Mouse (Mus musculus) midbrain, postnatal 0 days (tissue): ENCODE results near the gene Fam114a2. TPM values are rescaled to one million over a fixed set of nuclear protein-coding genes. Genes with fewer than 3 reads are reported as not detected.

Source experiments
- ATAC-seq: fragments of 200-750 bp; cut with Nextera tagmentation; 2 replicates; pipeline ENCODE4 v1.8.0; 2017; ENCODE audit warnings: moderate number of reproducible peaks, mild to moderate bottlenecking, moderate TSS enrichment, moderate library complexity; ENCODE audit not compliant: low FRiP score
- DNase-seq: peaks from one replicate; pipeline ENCODE4 v3.0.0-alpha.2; 2015; ENCODE audit warnings: low spot score
- H3K27ac ChIP-seq: fragments of 300-500 bp; sonication (generic); 2 replicates; pipeline ENCODE4 v1.5.1; 2014; ENCODE audit warnings: low read depth, mild to moderate bottlenecking, low read length, mixed read lengths
- H3K27me3 ChIP-seq: fragments of 300-500 bp; sonication (generic); 2 replicates; pipeline ENCODE4 v1.6.1; 2014; ENCODE audit warnings: low read length, control low read depth, mixed read lengths; ENCODE audit not compliant: insufficient read depth
- H3K36me3 ChIP-seq: fragments of 300-500 bp; sonication (generic); 2 replicates; pipeline ENCODE4 v1.6.1; 2014; ENCODE audit warnings: low read length, control low read depth, mixed read lengths; ENCODE audit not compliant: insufficient read depth
- H3K4me1 ChIP-seq: fragments of 300-500 bp; sonication (generic); 2 replicates; pipeline ENCODE4 v1.6.1; 2014; ENCODE audit warnings: mild to moderate bottlenecking, control low read depth, antibody characterized with exemption, low read length, mixed read lengths; ENCODE audit not compliant: insufficient read depth
- H3K4me2 ChIP-seq: fragments of 300-500 bp; sonication (generic); 2 replicates; pipeline ENCODE4 v1.6.1; 2014; ENCODE audit warnings: low read depth, mild to moderate bottlenecking, low read length, mixed read lengths; ENCODE audit not compliant: poor library complexity, severe bottlenecking
- H3K4me3 ChIP-seq: fragments of 300-500 bp; sonication (generic); 2 replicates; pipeline ENCODE4 v1.5.1; 2014; ENCODE audit warnings: low read depth, mild to moderate bottlenecking, low read length, moderate library complexity
- H3K9ac ChIP-seq: fragments of 300-500 bp; sonication (generic); replicated peaks from 2 replicates; pipeline ENCODE4 v1.6.1; 2014; ENCODE audit warnings: mild to moderate bottlenecking, low read length, moderate library complexity, mixed read lengths; ENCODE audit not compliant: poor library complexity, severe bottlenecking
- H3K9me3 ChIP-seq: fragments of 300-500 bp; sonication (generic); 2 replicates; pipeline ENCODE4 v1.6.1; 2016; ENCODE audit warnings: low read length, control low read depth
- CTCF ChIP-seq: IDR thresholded peaks from 2 replicates; pipeline ENCODE4 v1.5.1; 2016; ENCODE audit warnings: antibody characterized with exemption, mild to moderate bottlenecking
- WGBS: fragments of 180-500 bp; shearing (Covaris S2); extraction: QIAGEN DNeasy Blood & Tissue Kit; methylation state at CpG from one replicate; pipeline ENCODE4 v1.1.7; 2014; 5-methylcytosine and 5-hydroxymethylcytosine counted together
- polyA plus RNA-seq: library from polyadenylated mRNA; unstranded; fragments of >200 nt; fragmentation: Nextera tagmentation; extraction: Ambion mirVana; gene quantifications from 2 replicates; pipeline ENCODE4 v1.2.1, GENCODE M21; 2015
- total RNA-seq: library from RNA; depleted of rRNA; stranded (reverse); fragments of >200 nt; gene quantifications from 2 replicates; pipeline ENCODE4 v1.2.3, GENCODE M21; 2014

Gene Fam114a2
- total and polyA plus RNA-seq, 2 experiments from 2014 or later = 29.5 to 51.1 TPM

DNA sequence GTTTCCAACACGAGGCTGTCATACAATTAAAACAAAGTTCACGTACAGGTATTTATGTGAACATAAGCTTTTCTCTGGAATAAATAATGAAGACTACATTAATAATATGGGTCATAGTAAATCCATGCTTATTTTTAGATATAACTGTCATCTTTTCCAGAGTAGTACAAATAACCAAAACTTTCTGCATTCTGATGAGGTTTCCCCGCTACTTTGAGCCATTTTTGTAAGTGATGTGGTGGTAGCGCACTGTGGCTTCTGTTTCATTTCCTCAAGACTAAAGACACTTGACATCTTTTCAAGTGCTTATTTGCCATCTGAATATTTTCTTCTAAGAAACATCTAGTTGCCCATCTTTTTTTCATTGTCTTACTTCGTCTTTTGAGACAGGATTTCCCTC lies 3.2 kb downstream of the Fam114a2 start:
- Histone ChIP-seq H3K27ac (no peak overlapping the region), H3K4me2 (no peak overlapping the region), H3K36me3 (peaks cover 28% of the 10 kb centered on the region), H3K27me3 (no peaks in the 10 kb centered on the region), H3K4me1 (peaks cover 7% of the 10 kb centered on the region; the same call in 1 of the 2 replicates), H3K4me3 (no peak overlapping the region), H3K9ac (no peak overlapping the region), H3K9me3 (no peaks in the 10 kb centered on the region)
- ATAC-seq = no peak
- WGBS = 90% methylated on average over 5 of the region's 5 CpGs
- no peak for DNase-seq
- no peak for TF ChIP-seq CTCF

GRCm38 (mm10) chr11:57506899-57507298 lies 11.5 kb downstream of the Fam114a2 start:
- Histone ChIP-seq H3K27me3 (no peaks in the 10 kb centered on the region), H3K36me3 (peaks cover 46% of the 10 kb centered on the region), H3K9ac (no peak overlapping the region), H3K4me3 (no peak overlapping the region), H3K4me2 (no peak overlapping the region), H3K9me3 (no peaks in the 10 kb centered on the region), H3K27ac (peak overlapping the region; percentile 55; the same call in 1 of the 2 replicates), H3K4me1 (no peaks in the 10 kb centered on the region)
- ATAC-seq (no peak), DNase-seq (peak; percentile 13)
- 31% methylated on average over 6 of the region's 6 CpGs for WGBS
- no peak for TF ChIP-seq CTCF

- Histone ChIP-seq H3K4me2 (no peak overlapping the region), H3K27me3 (no peaks in the 10 kb centered on the region), H3K4me3 (no peak overlapping the region), H3K9ac (no peak overlapping the region), H3K27ac (no peak overlapping the region), H3K9me3 (no peaks in the 10 kb centered on the region), H3K36me3 (peaks cover 40% of the 10 kb centered on the region), H3K4me1 (no peaks in the 10 kb centered on the region)
- 62% methylated on average over 5 of the region's 5 CpGs for WGBS
- no peak for ATAC-seq
- DNase-seq = no peak
- TF ChIP-seq CTCF = no peak
These were observed 15.3 kb downstream of the Fam114a2 start for GRCm38 (mm10) chr11:57503155-57503554.

DNA sequence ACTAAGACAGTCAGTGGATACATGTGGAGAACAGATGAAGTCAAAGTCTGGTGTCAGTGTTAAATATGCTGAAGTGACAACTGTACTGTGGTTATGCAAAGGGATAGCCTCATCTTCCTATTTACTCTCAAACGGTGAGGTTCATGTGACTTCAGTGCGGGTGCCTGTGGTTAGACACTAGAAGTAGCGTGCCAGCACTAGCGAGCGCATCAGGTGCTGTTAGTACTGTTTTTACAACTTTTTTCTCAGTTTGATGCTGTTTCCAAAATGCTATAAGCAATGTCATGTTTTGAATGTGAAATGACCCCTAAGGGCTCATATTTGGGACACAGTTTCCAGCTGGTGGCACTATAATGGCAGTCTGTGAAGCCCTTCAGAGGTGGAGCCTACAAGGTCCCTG lies 20.2 kb downstream of the Fam114a2 start:
- Histone ChIP-seq H3K4me1 (no peaks in the 10 kb centered on the region), H3K9ac (no peak overlapping the region), H3K36me3 (peaks cover 31% of the 10 kb centered on the region), H3K27ac (no peak overlapping the region), H3K9me3 (no peaks in the 10 kb centered on the region), H3K27me3 (no peaks in the 10 kb centered on the region), H3K4me3 (no peak overlapping the region), H3K4me2 (no peak overlapping the region)
- TF ChIP-seq CTCF = no peak
- WGBS = 91% methylated on average over 5 of the region's 5 CpGs
- ATAC-seq (no peak), DNase-seq (no peak)

DNA sequence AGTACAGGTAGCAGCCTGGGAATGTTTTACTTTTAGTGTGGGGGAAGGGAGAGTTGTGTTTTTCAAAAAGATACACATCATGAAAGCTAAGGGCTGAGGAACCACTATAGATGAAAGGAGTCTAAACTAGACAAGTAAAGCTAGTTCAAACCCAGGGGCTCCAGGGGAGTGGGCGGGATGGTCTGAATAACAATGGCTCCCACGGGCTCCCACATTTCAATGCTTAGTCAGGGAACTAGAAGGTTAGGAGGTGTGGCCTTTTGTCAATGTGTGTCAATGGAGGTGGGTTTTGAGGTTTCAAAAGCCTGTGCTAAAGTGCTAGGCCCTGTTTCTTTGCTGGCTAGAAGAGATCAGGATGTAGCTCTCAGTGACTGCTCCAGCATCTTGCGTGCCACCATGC lies 20.7 kb downstream of the Fam114a2 start:
- Histone ChIP-seq H3K9me3 (no peaks in the 10 kb centered on the region), H3K4me3 (no peak overlapping the region), H3K4me1 (no peaks in the 10 kb centered on the region), H3K9ac (no peak overlapping the region), H3K36me3 (peaks cover 36% of the 10 kb centered on the region), H3K4me2 (no peak overlapping the region), H3K27ac (no peak overlapping the region), H3K27me3 (no peaks in the 10 kb centered on the region)
- no peak for DNase-seq
- WGBS = 56% methylated on average over 3 of the region's 3 CpGs
- TF ChIP-seq CTCF = no peak
- no peak for ATAC-seq

GRCm38 (mm10) chr11:57496462-57497039 lies 21.9 kb downstream of the Fam114a2 start:
- 33% methylated on average over 3 of the region's 3 CpGs for WGBS
- Histone ChIP-seq H3K4me1 (no peaks in the 10 kb centered on the region), H3K4me2 (no peak overlapping the region), H3K27me3 (no peaks in the 10 kb centered on the region), H3K9me3 (no peaks in the 10 kb centered on the region), H3K27ac (no peak overlapping the region), H3K9ac (no peak overlapping the region), H3K4me3 (no peak overlapping the region), H3K36me3 (peaks cover 47% of the 10 kb centered on the region)
- no peak for ATAC-seq
- TF ChIP-seq CTCF = no peak
- peak; percentile 19 for DNase-seq
